Mouse (Mus musculus): ENCODE measurements around the gene Trp53tg5.

The Trp53tg5 gene

GRCm38 (mm10) chr2:164496331-164496730, 22.8 kb upstream of the Trp53tg5 start:
- DNase-seq (ENCODE audit: low spot score in 2 of 2), result no peak

DNA sequence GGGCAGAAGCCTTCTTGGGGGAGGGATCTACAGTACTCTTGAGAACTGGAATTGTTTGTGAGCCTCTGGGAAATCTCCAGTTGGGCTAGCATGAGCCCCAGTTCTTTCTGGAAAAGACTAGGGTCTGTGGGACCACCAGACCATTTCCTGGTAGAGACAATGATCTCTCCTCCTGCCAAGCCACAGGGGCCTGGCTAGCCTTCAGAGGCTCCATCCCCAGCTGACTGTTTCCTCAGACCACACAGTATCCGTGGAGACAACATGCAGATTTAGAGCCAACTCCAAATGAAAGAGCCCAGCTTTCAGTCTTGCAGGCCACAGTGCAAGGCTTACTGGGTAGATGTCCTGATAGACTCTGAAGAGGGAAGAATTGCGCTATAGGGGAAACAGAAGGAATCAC, 20.6 kb upstream of the Trp53tg5 start:
- DNase-seq (ENCODE audit: low spot score in 2 of 2), result peak in 1 of 2 experiments; percentile 24

- DNase-seq (ENCODE audit: low spot score in 2 of 2), result peak in 1 of 2 experiments; percentile 70
Observed at GRCm38 (mm10) chr2:164487812-164488211, 14.3 kb upstream of the Trp53tg5 start.

DNA sequence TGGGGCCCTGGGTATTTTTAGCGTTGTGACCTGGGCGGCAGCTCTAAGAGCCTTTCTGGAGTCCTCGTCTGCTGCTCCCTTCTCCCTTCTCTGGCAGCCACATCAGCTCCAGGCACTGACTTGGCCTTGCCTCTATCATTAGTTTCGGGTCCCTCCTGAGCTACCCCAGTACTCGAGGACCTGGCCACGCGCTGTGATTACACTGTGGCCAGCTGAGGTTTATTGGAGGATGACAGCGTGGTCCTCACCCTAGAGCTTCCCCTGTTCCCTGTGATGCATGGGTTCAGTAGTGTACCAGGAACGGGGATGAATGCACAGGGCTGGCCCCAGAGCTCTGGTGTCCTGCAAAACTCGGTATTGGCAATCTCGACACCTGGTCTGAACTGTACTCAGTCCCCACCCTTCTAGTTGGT, 13.6 kb upstream of the Trp53tg5 start:
- DNase-seq (ENCODE audit: low spot score in 2 of 2), result peak in 1 of 2 experiments; percentile 31

DNA sequence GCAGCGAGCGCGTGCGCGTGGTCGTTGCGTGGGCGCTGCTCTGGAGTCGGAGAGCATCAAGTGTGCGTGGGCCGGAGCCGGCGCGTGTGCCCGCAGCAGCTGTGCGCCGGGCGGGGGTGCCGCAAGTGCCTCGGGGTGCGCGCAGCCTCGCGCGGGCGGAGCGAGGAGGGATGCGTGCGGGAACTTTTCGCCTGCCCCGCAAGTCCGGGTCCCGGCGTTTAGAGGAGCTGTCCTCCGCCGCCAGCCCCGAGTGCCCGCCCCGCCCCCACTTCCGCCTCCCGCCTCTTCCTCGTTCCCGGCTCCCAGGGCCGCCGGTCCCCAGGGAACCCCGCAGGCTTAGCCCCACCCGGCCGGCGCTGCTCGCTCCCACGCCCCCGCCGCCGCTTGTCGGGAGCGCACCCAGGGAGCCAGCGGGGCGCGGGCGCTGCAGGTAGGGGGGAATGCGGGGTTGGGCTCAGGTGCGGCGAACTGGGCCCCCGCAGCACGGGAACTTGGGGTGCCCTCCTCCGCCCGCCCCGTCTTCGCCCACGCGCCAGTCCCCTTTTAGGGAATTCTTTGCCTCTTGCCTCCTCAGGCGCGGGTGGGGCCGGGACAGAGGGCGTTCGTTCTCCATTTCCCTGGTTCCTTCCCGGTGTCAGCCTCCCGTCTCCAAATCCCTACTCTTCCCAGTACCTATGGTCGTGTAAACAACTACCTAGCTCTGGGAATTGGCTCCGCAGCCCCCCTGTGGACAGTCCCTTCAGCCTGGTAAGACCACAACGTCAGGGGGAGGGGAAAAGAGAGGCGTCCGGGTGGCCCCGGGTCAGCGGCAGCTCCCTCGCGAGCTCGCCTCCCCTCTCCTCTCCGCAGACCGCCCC, 13.0 kb upstream of the Trp53tg5 start:
- DNase-seq (ENCODE audit: low spot score in 2 of 2), result peak; percentile 71 to 80

GRCm38 (mm10) chr2:164485681-164486257, 12.2 kb upstream of the Trp53tg5 start, which contains the start of gene Dbndd2:
Dbndd2 (plus strand) TSS chr2:164486106.
- DNase-seq (ENCODE audit: low spot score in 2 of 2), result no peak

GRCm38 (mm10) chr2:164470254-164470653, 3.3 kb downstream of the Trp53tg5 start:
- DNase-seq (ENCODE audit: low spot score in 2 of 2), result peak in 1 of 2 experiments; percentile 61

GRCm38 (mm10) chr2:164466787-164467186, 6.7 kb downstream of the Trp53tg5 start:
- DNase-seq (ENCODE audit: low spot score in 2 of 2), result no peak

DNA sequence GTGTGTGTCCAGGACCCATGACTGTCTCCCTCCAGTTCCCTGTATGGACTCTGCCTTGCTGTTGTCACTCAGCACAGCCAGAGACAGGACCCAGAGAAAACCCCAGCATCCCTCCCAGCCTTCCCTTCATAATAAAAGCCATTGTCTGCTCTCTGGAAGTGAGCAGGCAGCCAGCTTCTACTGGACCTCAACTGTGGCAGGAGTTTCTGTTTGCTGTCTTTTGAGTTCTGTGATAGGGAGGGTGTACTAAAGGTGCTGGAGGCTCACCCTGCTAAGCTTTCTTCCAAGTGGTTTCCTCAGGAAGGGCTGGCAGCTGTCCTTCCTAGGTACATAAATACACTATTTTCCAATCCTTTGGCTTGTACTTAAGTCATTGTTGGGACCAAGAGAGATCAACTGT, 8.4 kb downstream of the Trp53tg5 start:
- DNase-seq (ENCODE audit: low spot score in 2 of 2), result no peak

GRCm38 (mm10) chr2:164460745-164461551, 12.6 kb downstream of the Trp53tg5 start, which contains the start of gene Gm20458:
Gm20458 (plus strand) TSS chr2:164460967.
- peak; percentile 95 to 98 for DNase-seq (ENCODE audit: low spot score in 2 of 2)

DNA sequence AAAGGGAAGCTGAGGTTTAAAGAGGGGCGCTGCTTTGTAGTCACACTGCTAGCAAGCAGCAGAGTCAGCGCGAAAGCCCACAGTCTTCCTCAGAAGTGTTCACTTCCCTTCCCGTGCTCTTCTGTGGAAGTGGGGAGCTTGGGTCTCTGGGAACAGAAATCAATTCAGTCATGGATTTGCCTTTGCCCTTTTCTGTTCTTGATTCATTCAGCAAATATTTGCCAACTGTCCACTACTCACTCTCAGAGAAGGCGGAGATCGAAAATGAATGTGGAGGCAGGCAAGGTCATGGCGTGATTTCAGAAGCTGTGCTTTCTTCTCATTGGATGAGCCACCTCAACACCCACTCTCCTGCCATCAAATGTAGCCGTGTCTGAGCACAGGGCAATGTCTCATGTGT, 15.0 kb downstream of the Trp53tg5 start:
- DNase-seq (ENCODE audit: low spot score in 2 of 2), result no peak

GRCm38 (mm10) chr2:164457942-164458341, 15.6 kb downstream of the Trp53tg5 start:
- DNase-seq (ENCODE audit: low spot score in 2 of 2), result no peak

DNA sequence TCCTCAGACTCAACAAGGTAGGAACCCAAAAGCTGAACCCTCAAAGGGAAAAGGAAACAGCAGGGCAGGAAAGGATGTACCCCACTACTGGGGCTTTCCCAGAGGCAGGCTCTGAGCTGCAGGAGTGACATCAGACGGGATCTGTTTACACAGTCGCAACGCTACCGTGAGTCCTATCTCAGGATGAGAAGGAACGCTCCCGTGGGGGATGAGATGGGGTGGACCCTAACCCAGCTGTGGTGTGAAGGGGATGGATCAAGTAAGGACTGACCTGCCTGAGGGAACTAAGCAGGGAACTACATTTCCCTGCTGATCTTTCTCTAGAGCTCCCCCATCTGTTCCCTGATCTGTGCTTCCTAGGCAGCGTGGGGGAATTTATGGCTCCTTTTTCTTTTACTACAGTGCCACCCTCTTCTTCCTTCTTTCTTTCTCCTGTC, 16.6 kb downstream of the Trp53tg5 start, which contains the start of gene Sys1:
Gene Sys1 (plus strand): TSS at position 101 of the 437 bp plus-strand sequence.
- DNase-seq (ENCODE audit: low spot score in 2 of 2), result peak in 1 of 2 experiments; percentile 50

GRCm38 (mm10) chr2:164456413-164456812, 17.1 kb downstream of the Trp53tg5 start:
- DNase-seq (ENCODE audit: low spot score in 2 of 2), result no peak

DNA sequence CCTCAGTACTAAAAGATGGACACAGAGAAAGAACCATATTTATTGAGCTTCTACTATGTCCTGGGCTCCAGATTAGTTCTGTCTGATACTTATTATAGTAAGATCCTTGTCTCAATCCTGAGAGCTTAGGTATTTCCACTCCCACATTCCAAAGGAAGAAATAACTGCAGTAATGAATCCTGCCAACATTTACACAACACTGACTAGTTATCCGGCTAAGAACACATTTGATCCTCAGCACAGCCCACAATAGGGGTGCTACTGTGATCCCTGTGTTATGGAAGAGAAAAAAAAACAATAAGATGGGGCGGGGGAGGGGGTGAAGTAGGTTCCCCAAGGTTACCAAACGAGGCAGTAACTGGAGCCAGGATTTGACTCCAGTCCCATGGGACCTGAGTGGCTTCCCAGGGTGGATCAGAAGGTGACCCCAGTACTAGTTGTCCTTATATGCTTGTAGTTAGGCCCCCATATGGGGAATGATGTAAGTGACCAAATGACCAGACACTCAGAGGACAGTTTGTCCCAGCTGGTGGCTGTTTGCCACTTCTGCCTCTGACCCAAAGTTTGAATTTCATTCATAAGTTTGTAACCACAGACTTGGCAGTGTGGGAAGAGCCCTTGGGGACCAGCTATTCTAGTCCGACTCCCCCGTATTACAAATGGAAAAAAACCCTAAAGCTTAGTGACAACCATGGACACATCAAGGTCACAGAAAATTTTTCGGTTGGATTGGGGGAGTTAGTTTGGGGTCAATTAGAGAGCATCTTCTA, 17.9 kb downstream of the Trp53tg5 start:
- DNase-seq (ENCODE audit: low spot score in 2 of 2), result no peak

GRCm38 (mm10) chr2:164454846-164455245, 18.7 kb downstream of the Trp53tg5 start:
- peak; percentile 71 to 93 for DNase-seq (ENCODE audit: low spot score in 2 of 2)

DNA sequence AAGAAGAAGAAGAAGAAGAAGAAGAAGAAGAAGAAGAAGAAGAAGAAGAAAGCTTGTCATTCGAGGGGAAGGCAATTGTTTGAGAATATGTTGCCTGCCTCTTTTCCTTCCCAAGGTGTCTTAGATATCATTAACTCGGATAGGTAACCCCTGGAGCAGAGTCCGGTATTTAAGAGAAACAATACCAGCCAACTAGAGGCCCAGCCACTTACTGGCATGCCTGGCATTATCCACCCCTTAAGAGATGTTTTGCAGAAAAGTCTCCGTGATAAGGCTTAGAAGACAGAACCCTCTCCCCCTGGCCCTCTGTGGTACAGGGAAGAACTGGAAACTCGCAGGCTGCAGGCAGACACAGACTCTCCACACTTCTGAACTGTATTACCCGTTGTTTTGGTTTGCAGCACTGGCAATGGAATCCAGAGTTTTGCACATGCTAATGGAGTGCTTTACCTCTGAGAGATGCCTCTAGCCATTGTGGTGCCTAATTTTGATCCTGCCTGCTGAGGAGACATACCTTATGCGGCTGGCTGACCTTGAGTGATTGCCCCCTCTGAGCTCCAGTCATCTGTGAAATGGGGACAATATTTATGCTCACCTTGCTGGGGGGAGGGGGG, 19.5 kb downstream of the Trp53tg5 start:
- no peak for DNase-seq (ENCODE audit: low spot score in 2 of 2)

DNA sequence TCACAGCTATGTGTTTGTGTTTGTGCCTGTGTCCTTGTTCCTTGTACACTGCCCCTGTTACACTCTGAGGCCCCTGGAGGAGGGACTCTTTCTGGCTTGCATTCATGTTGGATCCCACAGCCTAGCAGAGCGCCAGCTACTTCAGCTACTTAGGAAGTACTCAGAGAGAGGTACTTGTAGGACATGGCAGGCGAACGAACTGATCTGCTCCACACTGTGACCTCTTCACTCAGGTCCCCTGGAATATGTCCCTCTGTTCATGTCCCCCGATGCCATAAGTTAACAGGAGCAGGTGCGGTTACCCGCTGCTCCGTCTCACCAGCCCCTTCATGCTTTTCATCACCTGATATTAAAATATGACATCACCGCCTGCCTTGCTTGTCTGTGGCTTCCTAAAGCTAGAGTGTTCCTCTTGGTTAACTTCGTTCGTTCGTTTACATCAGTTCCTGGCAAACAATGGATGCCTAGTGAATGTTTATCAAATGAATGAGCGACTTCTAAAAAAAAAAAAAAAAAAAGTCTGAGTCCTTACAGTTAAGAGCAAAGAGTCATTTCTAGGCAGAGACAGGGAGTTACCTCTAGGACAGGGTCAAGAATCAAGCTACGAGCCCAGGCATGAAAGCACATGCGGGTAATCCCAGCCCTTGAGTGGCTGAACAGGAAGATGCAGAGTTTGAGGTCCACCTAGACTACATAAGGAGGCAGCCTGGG, 20.3 kb downstream of the Trp53tg5 start:
- no peak for DNase-seq (ENCODE audit: low spot score in 2 of 2)

- no peak for DNase-seq (ENCODE audit: low spot score in 2 of 2)
Observed at GRCm38 (mm10) chr2:164452000-164452676, 21.4 kb downstream of the Trp53tg5 start.
